Comparison of ENCODE assay signal across 10 mouse cellular contexts in the genomic region with DNA sequence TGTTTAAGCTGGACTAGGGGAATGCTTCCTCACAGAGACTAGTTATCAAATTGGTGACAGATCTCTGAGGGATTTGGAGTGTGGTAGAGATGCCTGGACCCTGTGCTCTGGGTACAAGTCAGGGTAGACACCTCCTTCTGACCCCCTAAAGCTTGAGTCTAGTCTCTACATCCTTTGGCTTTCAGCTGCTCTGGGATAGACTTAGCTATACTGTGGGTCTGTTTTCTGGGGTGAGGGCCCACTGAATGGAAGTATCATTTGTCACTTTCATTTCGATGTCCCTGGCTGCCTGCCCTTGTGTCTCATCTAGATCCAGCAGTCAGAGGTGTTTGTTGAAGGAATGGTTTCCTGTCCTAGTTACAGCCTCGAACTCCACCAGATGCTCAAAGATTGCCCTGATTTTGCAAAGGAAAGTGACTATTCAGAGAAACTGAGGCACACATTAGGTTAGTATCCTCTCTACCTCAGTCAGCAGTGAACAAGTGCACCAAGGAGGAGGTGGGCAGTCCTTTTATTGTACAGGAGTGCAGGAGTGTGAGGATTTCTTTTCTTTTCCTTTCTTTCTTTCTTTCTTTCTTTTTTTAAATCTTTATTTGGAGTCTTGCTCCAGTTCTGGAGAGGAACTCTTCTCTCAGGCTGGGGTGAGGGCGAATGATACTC. TPM values are rescaled to one million over a fixed set of nuclear protein-coding genes. Genes with fewer than 3 reads are reported as not detected.
A peak's percentile ranks its signal among the peaks of the same experiment; 100 is the strongest.
DNase-seq lines count a peak whose midpoint lies in the region; ATAC-seq lines count a peak whose summit lies in the region.
"Had no signal": no experiment of that assay in that cellular context is flagged by ENCODE, and none has a peak within 500 bp of the region (broad histone marks: within the 10 kb centered on the region; RNA-seq: fewer than 3 reads in every experiment).

No protein-coding gene starts in this region.

- H3K4me1 ChIP-seq in lung, embryonic 15.5 days, result 0 out of 2 replicates have a peak, but pooled peaks cover 5% of the 10 kb centered on the region
- peaks cover 7% of the 10 kb centered on the region; the same call in 1 of the 2 replicates for H3K4me1 ChIP-seq in forebrain, embryonic 13.5 days
- H3K4me1 ChIP-seq in hindbrain, embryonic 16.5 days (ENCODE audit: control insufficient read depth, insufficient read depth, low read depth, low read length), result peaks cover 4% of the 10 kb centered on the region; the same call in 1 of the 2 replicates
- H3K4me1 ChIP-seq in neural tube, embryonic 13.5 days (replicated peaks), result peaks cover 9% of the 10 kb centered on the region

- no peak for DNase-seq in lung, adult 18-20 months
- no peak for DNase-seq in thymus, adult 18-20 months

- peak; percentile 5; the same call in 1 of the 2 replicates for ATAC-seq in lung, embryonic 15.5 days (ENCODE audit: borderline replicate concordance, extremely low read depth, low FRiP score, low TSS enrichment)
- peak; percentile 13 for ATAC-seq in forebrain, embryonic 13.5 days
- peak; percentile 22 for ATAC-seq in hindbrain, embryonic 16.5 days
- ATAC-seq in neural tube, embryonic 13.5 days (ENCODE audit: low read depth), result no peak
- ATAC-seq in erythroblast, adult 5-6 weeks (replicated peaks; ENCODE audit: low FRiP score, poor library complexity, severe bottlenecking), result no peak
- ATAC-seq in erythroid progenitor cell, adult 5-6 weeks (replicated peaks; ENCODE audit: low FRiP score, poor library complexity, severe bottlenecking), result no peak

- H3K9me3 ChIP-seq in lung, embryonic 15.5 days, result no peaks in the 10 kb centered on the region
- no peaks in the 10 kb centered on the region for H3K9me3 ChIP-seq in forebrain, embryonic 13.5 days (replicated peaks)
- H3K9me3 ChIP-seq in hindbrain, embryonic 16.5 days (ENCODE audit: control insufficient read depth, low read length), result no peaks in the 10 kb centered on the region
- no peaks in the 10 kb centered on the region for H3K9me3 ChIP-seq in neural tube, embryonic 13.5 days

- no peaks in the 10 kb centered on the region for H3K36me3 ChIP-seq in lung, embryonic 15.5 days
- no peaks in the 10 kb centered on the region for H3K36me3 ChIP-seq in forebrain, embryonic 13.5 days (ENCODE audit: poor library complexity, severe bottlenecking)
- no peaks in the 10 kb centered on the region for H3K36me3 ChIP-seq in hindbrain, embryonic 16.5 days (ENCODE audit: control insufficient read depth, insufficient read depth, low read length)
- no peaks in the 10 kb centered on the region for H3K36me3 ChIP-seq in neural tube, embryonic 13.5 days

- H3K9ac ChIP-seq in lung, embryonic 15.5 days, result no peak overlapping the region
- peak overlapping the region; percentile 67; the same call in 1 of the 2 replicates for H3K9ac ChIP-seq in forebrain, embryonic 13.5 days
- peak overlapping the region; percentile 65 for H3K9ac ChIP-seq in hindbrain, embryonic 16.5 days (ENCODE audit: low read depth, low read length)
- H3K9ac ChIP-seq in neural tube, embryonic 13.5 days, result 0 out of 2 replicates have a peak overlapping the region, but pooled peaks have one; percentile 31

- H3K27ac ChIP-seq in lung, embryonic 15.5 days, result no peak overlapping the region
- H3K27ac ChIP-seq in forebrain, embryonic 13.5 days, result no peak overlapping the region
- H3K27ac ChIP-seq in hindbrain, embryonic 16.5 days (ENCODE audit: low read depth, low read length), result no peak overlapping the region
- no peak overlapping the region for H3K27ac ChIP-seq in neural tube, embryonic 13.5 days (replicated peaks)

- no peak overlapping the region for H3K4me3 ChIP-seq in lung, embryonic 15.5 days
- H3K4me3 ChIP-seq in forebrain, embryonic 13.5 days, result peak overlapping the region; percentile 49
- H3K4me3 ChIP-seq in hindbrain, embryonic 16.5 days (ENCODE audit: low read length), result peak overlapping the region; percentile 55
- peak overlapping the region; percentile 49 for H3K4me3 ChIP-seq in neural tube, embryonic 13.5 days

- 10% methylated on average over 3 of the region's 3 CpGs for WGBS in lung, embryonic 15.5 days
- 45% methylated on average over 3 of the region's 3 CpGs for WGBS in forebrain, embryonic 13.5 days
- WGBS in hindbrain, embryonic 16.5 days, result 35% methylated on average over 3 of the region's 3 CpGs
- 45% methylated on average over 3 of the region's 3 CpGs for WGBS in neural tube, embryonic 13.5 days

- peak overlapping the region; percentile 45 for H3K4me2 ChIP-seq in lung, embryonic 15.5 days
- peak overlapping the region; percentile 60 for H3K4me2 ChIP-seq in forebrain, embryonic 13.5 days
- H3K4me2 ChIP-seq in hindbrain, embryonic 16.5 days (ENCODE audit: low read length), result peak overlapping the region; percentile 70
- peak overlapping the region; percentile 60 for H3K4me2 ChIP-seq in neural tube, embryonic 13.5 days

- no peaks in the 10 kb centered on the region for H3K27me3 ChIP-seq in lung, embryonic 15.5 days
- H3K27me3 ChIP-seq in forebrain, embryonic 13.5 days, result no peaks in the 10 kb centered on the region
- H3K27me3 ChIP-seq in hindbrain, embryonic 16.5 days (replicated peaks; ENCODE audit: control insufficient read depth, insufficient read depth, low read length), result no peaks in the 10 kb centered on the region
- H3K27me3 ChIP-seq in neural tube, embryonic 13.5 days, result peaks cover 4% of the 10 kb centered on the region; the same call in 1 of the 2 replicates

RNA-seq across cellular contexts. Expression of a gene that starts 0.5 kb away (rescaled TPM):
- polyA plus RNA-seq in lung, embryonic 15.5 days (2015; fragmentation: Nextera tagmentation; extraction: Ambion mirVana), result 1.7 and 2.7 TPM in 2 replicates
- polyA plus RNA-seq in forebrain, embryonic 13.5 days (2015; fragmentation: Nextera tagmentation; extraction: Ambion mirVana), result 79.7 and 82.5 TPM in 2 replicates
- polyA plus RNA-seq in hindbrain, embryonic 16.5 days (2015; fragmentation: Nextera tagmentation; extraction: Ambion mirVana), result 98.5 and 99.6 TPM in 2 replicates
- polyA plus RNA-seq in neural tube, embryonic 13.5 days (2015; fragmentation: Nextera tagmentation; extraction: Ambion mirVana), result 68.6 and 69.7 TPM in 2 replicates
- not detected in 2 replicates for total RNA-seq in erythroblast, adult 5-6 weeks (2015; ENCODE audit: low replicate concordance)
- total RNA-seq in erythroblast, adult 5-6 weeks (2017; ENCODE audit: low replicate concordance), result not detected in 2 replicates
- total RNA-seq in erythroid progenitor cell, adult 5-6 weeks (2015; ENCODE audit: low replicate concordance), result not detected in 2 replicates
- not detected in 2 replicates for total RNA-seq in erythroid progenitor cell, adult 5-6 weeks (2017; ENCODE audit: low replicate concordance)
- total RNA-seq: megakaryocyte progenitor cell, adult 5-6 weeks; MEL had no signal

Comparison
In these comparisons a context has a peak if more than half of its experiments do, and no peak if none do; other contexts are left out.
1. ATAC-seq: peak in lung, embryonic 15.5 days (single experiment), forebrain, embryonic 13.5 days (single experiment) and hindbrain, embryonic 16.5 days (single experiment); none in neural tube, embryonic 13.5 days (single experiment), erythroblast, adult 5-6 weeks (single experiment) and erythroid progenitor cell, adult 5-6 weeks (single experiment).
2. RNA of a gene that starts 0.5 kb away (polyA plus RNA-seq): 98.5 to 99.6 TPM in hindbrain, embryonic 16.5 days, 79.7 to 82.5 TPM in forebrain, embryonic 13.5 days and 68.6 to 69.7 TPM in neural tube, embryonic 13.5 days; 1.7 to 2.7 TPM in lung, embryonic 15.5 days; every median in the first group is over 10 times any median in the second.
3. Peak in every context shown above with its lines, with median percentiles within 50 percentile points of each other: H3K4me2 ChIP-seq.